Mouse (Mus musculus): ENCODE results near the gene Fam71f1. TPM values are rescaled to one million over a fixed set of nuclear protein-coding genes. Genes with fewer than 3 reads are reported as not detected.

Fam71f1 gene
- total and polyA plus RNA-seq, 3 experiments: 0.13 TPM; not detected in 2

DNA sequence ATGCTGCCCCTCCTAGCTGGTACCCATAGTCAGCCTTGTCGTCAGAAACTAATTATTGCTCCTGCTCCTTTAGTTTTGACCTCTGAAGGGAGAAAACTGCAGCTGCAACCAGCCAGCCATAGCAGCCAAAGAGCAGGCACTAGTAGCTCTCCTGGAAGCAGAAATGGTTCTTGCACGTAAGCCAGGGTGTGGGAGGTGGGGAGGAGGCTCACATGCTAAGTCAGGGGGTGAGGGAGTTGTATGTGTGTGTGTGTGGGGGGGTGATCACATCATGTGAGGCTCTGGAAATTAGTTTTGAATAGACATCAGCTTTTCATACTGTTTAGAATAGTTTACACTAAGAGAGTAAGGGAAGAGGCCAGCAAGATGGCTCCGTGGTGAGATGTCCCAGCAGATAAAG is 999 bp upstream of the Fam71f1 start:
- Histone ChIP-seq H3K9me3 (replicated peaks; ENCODE audit: insufficient read depth, low read length) (no peaks in the 10 kb centered on the region), H3K79me2 (ENCODE audit: control insufficient read depth, insufficient read depth, low read length, poor library complexity) (no peaks in the 10 kb centered on the region), H3K27ac (ENCODE audit: control insufficient read depth, low read depth, low read length) (no peak overlapping the region), H3K4me1 (ENCODE audit: control insufficient read depth in 1 of 2, insufficient read depth in 2 of 2, low read length in 2 of 2) (peaks cover 0 to 6% of the 10 kb centered on the region in 2 experiments; a peak in 1 of 4 replicates), H3K9ac (ENCODE audit: control insufficient read depth, low read depth, low read length, poor library complexity, severe bottlenecking) (no peak overlapping the region), H3K4me3 (ENCODE audit: control insufficient read depth in 1 of 2, insufficient read depth in 1 of 2, low read depth in 2 of 2, low read length in 2 of 2) (no peak overlapping the region), H3K27me3 (ENCODE audit: control insufficient read depth in 1 of 2, insufficient read depth in 2 of 2, low read length in 2 of 2) (peaks cover 2 to 5% of the 10 kb centered on the region in 2 experiments), H3K36me3 (ENCODE audit: control insufficient read depth in 1 of 2, insufficient read depth in 2 of 2, low read length in 2 of 2) (no peaks in the 10 kb centered on the region; a peak in 1 of 4 replicates)
- DNase-seq (ENCODE audit: low read depth, low spot score): no peak
- no peak for TF ChIP-seq CTCF (IDR thresholded peaks at IDR 0.05 in 2 of 3, conservative IDR thresholded peaks at IDR 0.05 in 1 of 3; ENCODE audit: control insufficient read depth in 1 of 3, insufficient read depth in 1 of 3, low read depth in 2 of 3, low read length in 3 of 3, poor library complexity in 1 of 3, severe bottlenecking in 1 of 3)
- no peak for TF ChIP-seq USF1 (IDR thresholded peaks at IDR 0.05; ENCODE audit: low read depth, low read length)
- TF ChIP-seq HCFC1 (IDR thresholded peaks at IDR 0.05; ENCODE audit: low read depth, low read length): no peak
- TF ChIP-seq BHLHE40 (IDR thresholded peaks at IDR 0.05; ENCODE audit: borderline replicate concordance, low read depth, low read length): no peak
- no peak for TF ChIP-seq E2F4 (IDR thresholded peaks at IDR 0.05; ENCODE audit: borderline replicate concordance, low read depth, low read length)

DNA sequence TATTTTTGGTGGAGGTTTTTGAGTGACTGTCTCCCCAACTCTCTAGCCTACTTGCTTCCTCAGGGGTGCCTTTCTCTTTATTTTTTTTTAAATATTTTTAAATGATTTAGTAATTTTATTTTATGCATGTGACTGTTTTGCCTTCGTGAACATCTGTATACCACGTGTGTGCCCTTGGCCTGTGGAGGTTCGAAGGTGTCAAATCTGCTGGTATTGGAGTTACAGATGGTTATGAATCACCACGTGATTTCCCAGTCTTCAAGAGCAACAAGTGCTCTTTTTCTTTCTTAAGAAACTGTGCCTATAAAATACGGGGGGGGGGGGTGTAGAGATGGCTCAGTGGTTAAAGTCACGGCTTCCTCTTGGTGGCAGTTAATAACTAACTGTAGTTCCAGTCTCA is 2.6 kb downstream of the Fam71f1 start:
- Histone ChIP-seq H3K27me3 (ENCODE audit: control insufficient read depth in 1 of 2, insufficient read depth in 2 of 2, low read length in 2 of 2) (peaks cover 2 to 5% of the 10 kb centered on the region in 2 experiments; a peak in 3 of 4 replicates), H3K36me3 (ENCODE audit: control insufficient read depth in 1 of 2, insufficient read depth in 2 of 2, low read length in 2 of 2) (no peaks in the 10 kb centered on the region; a peak in 1 of 4 replicates), H3K4me1 (ENCODE audit: control insufficient read depth in 1 of 2, insufficient read depth in 2 of 2, low read length in 2 of 2) (peaks cover 0 to 6% of the 10 kb centered on the region in 2 experiments; a peak in 1 of 4 replicates), H3K9me3 (replicated peaks; ENCODE audit: insufficient read depth, low read length) (no peaks in the 10 kb centered on the region), H3K9ac (ENCODE audit: control insufficient read depth, low read depth, low read length, poor library complexity, severe bottlenecking) (no peak overlapping the region), H3K27ac (ENCODE audit: control insufficient read depth, low read depth, low read length) (no peak overlapping the region), H3K79me2 (ENCODE audit: control insufficient read depth, insufficient read depth, low read length, poor library complexity) (no peaks in the 10 kb centered on the region), H3K4me3 (ENCODE audit: control insufficient read depth in 1 of 2, insufficient read depth in 1 of 2, low read depth in 2 of 2, low read length in 2 of 2) (no peak overlapping the region)
- TF ChIP-seq CHD2 (IDR thresholded peaks at IDR 0.05; ENCODE audit: low read length) (no peak), NELFE (IDR thresholded peaks at IDR 0.05; ENCODE audit: low read depth, low read length) (no peak), KAT2A (conservative IDR thresholded peaks at IDR 0.05; ENCODE audit: low read depth, low read length) (no peak), MAZ (IDR thresholded peaks at IDR 0.05; ENCODE audit: low read depth, low read length) (no peak), MYB (IDR thresholded peaks at IDR 0.05; ENCODE audit: low read depth, low read length) (no peak), MYC (IDR thresholded peaks at IDR 0.05; ENCODE audit: low read depth, low read length) (no peak), ELF1 (IDR thresholded peaks at IDR 0.05; ENCODE audit: low read depth, low read length) (no peak), GATA1 (IDR thresholded peaks at IDR 0.05; ENCODE audit: low read depth, low read length) (no peak), MEF2A (IDR thresholded peaks at IDR 0.05; ENCODE audit: extremely low read depth, insufficient replicate concordance, low read depth, low read length, poor library complexity, severe bottlenecking) (no peak), SMC3 (IDR thresholded peaks at IDR 0.05; ENCODE audit: low read depth, low read length) (no peak), UBTF (IDR thresholded peaks at IDR 0.05; ENCODE audit: borderline replicate concordance, insufficient read depth, low read depth, low read length) (no peak), ZKSCAN1 (IDR thresholded peaks at IDR 0.05; ENCODE audit: low read depth, low read length) (no peak), MXI1 (IDR thresholded peaks at IDR 0.05; ENCODE audit: low read depth, low read length) (no peak), USF1 (IDR thresholded peaks at IDR 0.05; ENCODE audit: low read depth, low read length) (no peak), JUND (IDR thresholded peaks at IDR 0.05; ENCODE audit: low read depth, low read length) (no peak), TAL1 (IDR thresholded peaks at IDR 0.05; ENCODE audit: low read length) (no peak)
- DNase-seq (ENCODE audit: low read depth, low spot score): no peak
